Mouse (Mus musculus) embryonic fibroblast, embryonic 13.5 days (primary cell): ENCODE measurements at regions not wholly inside any gene's neighbourhood (a gene's known extent, or its start where the extent isn't known, plus 50 kb on each side); places are given as distances from the start of the nearest gene placed in this dataset.

ENCODE experiments used
- CTCF ChIP-seq: IDR thresholded peaks from 2 replicates; pipeline ENCODE4 v1.5.1; 2011; ENCODE audit warnings: mild to moderate bottlenecking, control low read depth, low read length, moderate library complexity, borderline replicate concordance; ENCODE audit not compliant: insufficient read depth
- POLR2A ChIP-seq: IDR thresholded peaks from 2 replicates; pipeline ENCODE4 v1.6.1; 2011; ENCODE audit warnings: low read depth, mild to moderate bottlenecking, control low read depth, low read length, moderate library complexity

DNA sequence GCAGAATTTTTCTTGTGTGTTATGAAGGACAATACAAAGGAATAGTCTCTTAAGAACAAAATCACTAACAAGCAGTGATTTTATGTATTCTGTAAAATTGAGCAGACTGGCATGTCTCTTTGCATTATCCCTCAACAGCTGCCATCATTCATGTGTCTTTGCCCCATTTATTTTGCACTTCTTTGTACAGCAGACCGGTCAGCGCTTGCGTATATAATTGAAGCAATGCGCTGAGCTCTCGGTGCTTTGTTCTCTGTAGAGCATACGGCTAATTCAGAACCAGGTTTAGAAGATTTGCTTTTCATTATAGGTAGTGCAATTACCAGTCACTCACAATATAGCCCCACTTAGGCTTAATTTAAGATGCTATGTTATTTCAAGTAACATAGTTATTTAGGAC lies 173.1 kb upstream of the Ube2e3 start:
- TF ChIP-seq POLR2A (no peak), CTCF (no peak)
